12 mouse cellular contexts compared by ENCODE assay signal in genomic region chr12:25232358-25233026, GRCm38 (mm10).
DNase-seq lines count a peak whose midpoint lies in the region; ATAC-seq and TF ChIP-seq lines count a peak whose summit lies in the region.
"Had no signal": no experiment of that assay in that cellular context is flagged by ENCODE, and none has a peak within 500 bp of the region (broad histone marks: within the 10 kb centered on the region; RNA-seq: fewer than 3 reads in every experiment).

No protein-coding gene starts in this region.

- H3K27ac ChIP-seq in heart, embryonic 15.5 days, result peak overlapping the region; percentile 60
- no peak overlapping the region for H3K27ac ChIP-seq in lung, postnatal 0 days (ENCODE audit: low read length)
- peak overlapping the region; percentile 29 for H3K27ac ChIP-seq in liver, embryonic 16.5 days (ENCODE audit: low read length)
- no peak overlapping the region for H3K27ac ChIP-seq in hindbrain, embryonic 12.5 days
- H3K27ac ChIP-seq: hindbrain, postnatal 0 days; limb, embryonic 12.5 days; midbrain, embryonic 12.5 days had no signal

- H3K36me3 ChIP-seq in heart, embryonic 15.5 days, result no peaks in the 10 kb centered on the region
- no peaks in the 10 kb centered on the region for H3K36me3 ChIP-seq in lung, postnatal 0 days (ENCODE audit: insufficient read depth, low read length)
- no peaks in the 10 kb centered on the region for H3K36me3 ChIP-seq in liver, embryonic 16.5 days (ENCODE audit: control insufficient read depth, insufficient read depth)
- H3K36me3 ChIP-seq in hindbrain, embryonic 12.5 days, result no peaks in the 10 kb centered on the region
- H3K36me3 ChIP-seq: limb, embryonic 12.5 days; midbrain, embryonic 12.5 days had no signal

- DNase-seq in heart, adult 8-10 months (ENCODE audit: low spot score), result no peak
- no peak for DNase-seq in lung, postnatal 0 days (ENCODE audit: low spot score)
- DNase-seq in lung, postnatal 4 days, result no peak
- DNase-seq: adrenal gland, adult 2 months; forebrain, postnatal 0 days had no signal

- 53% methylated on average over 5 of the region's 5 CpGs for WGBS in heart, embryonic 15.5 days
- WGBS in lung, postnatal 0 days, result 54% methylated on average over 5 of the region's 5 CpGs
- 38% methylated on average over 5 of the region's 5 CpGs for WGBS in liver, embryonic 16.5 days (ENCODE audit: insufficient replicate concordance)
- 80% methylated on average over 5 of the region's 5 CpGs for WGBS in hindbrain, embryonic 12.5 days

- H3K27me3 ChIP-seq in heart, embryonic 15.5 days, result no peaks in the 10 kb centered on the region
- H3K27me3 ChIP-seq in lung, postnatal 0 days (replicated peaks; ENCODE audit: insufficient read depth, low read length), result no peaks in the 10 kb centered on the region
- no peaks in the 10 kb centered on the region for H3K27me3 ChIP-seq in liver, embryonic 16.5 days (ENCODE audit: control insufficient read depth, insufficient read depth, low read depth, low read length)
- no peaks in the 10 kb centered on the region for H3K27me3 ChIP-seq in hindbrain, embryonic 12.5 days
- H3K27me3 ChIP-seq: limb, embryonic 12.5 days; midbrain, embryonic 12.5 days had no signal

- no peak overlapping the region for H3K9ac ChIP-seq in heart, embryonic 15.5 days
- H3K9ac ChIP-seq in lung, postnatal 0 days (replicated peaks; ENCODE audit: low read depth), result no peak overlapping the region
- H3K9ac ChIP-seq in liver, embryonic 16.5 days (ENCODE audit: low read depth, low read length), result no peak overlapping the region
- H3K9ac ChIP-seq in hindbrain, embryonic 12.5 days, result no peak overlapping the region
- H3K9ac ChIP-seq: forebrain, postnatal 0 days; limb, embryonic 12.5 days; midbrain, embryonic 12.5 days had no signal

- no peak overlapping the region for H3K4me3 ChIP-seq in heart, embryonic 15.5 days
- no peak overlapping the region for H3K4me3 ChIP-seq in lung, postnatal 0 days (ENCODE audit: low read depth, low read length)
- no peak overlapping the region for H3K4me3 ChIP-seq in liver, embryonic 16.5 days (ENCODE audit: low read depth, low read length)
- H3K4me3 ChIP-seq in hindbrain, embryonic 12.5 days, result no peak overlapping the region
- H3K4me3 ChIP-seq: limb, embryonic 12.5 days; midbrain, embryonic 12.5 days had no signal

- ATAC-seq in heart, embryonic 15.5 days (replicated peaks; ENCODE audit: insufficient number of reproducible peaks, insufficient read depth, low FRiP score, low read depth), result peak; percentile 20; the same call in 1 of the 2 replicates
- peak; percentile 47 for ATAC-seq in lung, postnatal 0 days
- peak; percentile 77 for ATAC-seq in liver, embryonic 16.5 days (ENCODE audit: low read depth)
- ATAC-seq in hindbrain, embryonic 12.5 days (ENCODE audit: low FRiP score), result no peak
- ATAC-seq in activated CD4-positive, CD25-positive, alpha-beta regulatory T cell, adult 4 months, result no peak
- ATAC-seq: forebrain, postnatal 0 days; hindbrain, postnatal 0 days had no signal

- H3K4me1 ChIP-seq in heart, embryonic 15.5 days (replicated peaks), result peaks cover 17% of the 10 kb centered on the region
- peaks cover 8% of the 10 kb centered on the region; the same call in 1 of the 2 replicates for H3K4me1 ChIP-seq in lung, postnatal 0 days (ENCODE audit: insufficient read depth, low read depth, low read length)
- peaks cover 5% of the 10 kb centered on the region for H3K4me1 ChIP-seq in liver, embryonic 16.5 days (ENCODE audit: control insufficient read depth, low read depth, low read length)
- no peaks in the 10 kb centered on the region for H3K4me1 ChIP-seq in hindbrain, embryonic 12.5 days
- H3K4me1 ChIP-seq: midbrain, embryonic 12.5 days had no signal

- no peaks in the 10 kb centered on the region for H3K9me3 ChIP-seq in heart, embryonic 15.5 days (replicated peaks)
- no peaks in the 10 kb centered on the region for H3K9me3 ChIP-seq in lung, postnatal 0 days (ENCODE audit: low read length)
- H3K9me3 ChIP-seq in liver, embryonic 16.5 days (replicated peaks; ENCODE audit: control insufficient read depth, low read length), result no peaks in the 10 kb centered on the region
- H3K9me3 ChIP-seq in hindbrain, embryonic 12.5 days (replicated peaks), result no peaks in the 10 kb centered on the region
- H3K9me3 ChIP-seq: limb, embryonic 12.5 days; midbrain, embryonic 12.5 days had no signal

- TF ChIP-seq CTCF in lung, postnatal 0 days (IDR thresholded peaks at IDR 0.05), result no peak

- TF ChIP-seq EP300 in lung, postnatal 0 days (IDR thresholded peaks at IDR 0.05), result no peak

- no peak overlapping the region for H3K4me2 ChIP-seq in heart, embryonic 15.5 days
- no peak overlapping the region for H3K4me2 ChIP-seq in lung, postnatal 0 days (replicated peaks; ENCODE audit: low read depth, low read length)
- no peak overlapping the region for H3K4me2 ChIP-seq in liver, embryonic 16.5 days (ENCODE audit: low read depth, low read length)
- H3K4me2 ChIP-seq in hindbrain, embryonic 12.5 days (replicated peaks), result no peak overlapping the region
- H3K4me2 ChIP-seq: limb, embryonic 12.5 days; midbrain, embryonic 12.5 days had no signal

Comparison
In these comparisons a context has a peak if more than half of its experiments do, and no peak if none do; other contexts are left out.
1. ATAC-seq: peak in heart, embryonic 15.5 days (single experiment), lung, postnatal 0 days (single experiment) and liver, embryonic 16.5 days (single experiment); none in hindbrain, embryonic 12.5 days (single experiment) and activated CD4-positive, CD25-positive, alpha-beta regulatory T cell, adult 4 months (single experiment).
2. H3K27ac ChIP-seq: peak in heart, embryonic 15.5 days (single experiment) and liver, embryonic 16.5 days (single experiment); none in lung, postnatal 0 days (single experiment) and hindbrain, embryonic 12.5 days (single experiment).